Mouse (Mus musculus) retina, adult 2 months (tissue): ENCODE results near the gene Rin2.
"Not testable (repeated sequence)": the region's sequence is repeated elsewhere in the genome, so short reads cannot be mapped to it uniquely, and the experiment has no call there.

Experiments used
- DNase-seq: peaks from one replicate; pipeline ENCODE4 v3.0.0-alpha.2; 2012; ENCODE audit warnings: low read depth, low spot score

Rin2 gene

GRCm38 (mm10) chr2:145890571-145890970 lies 215.6 kb downstream of the Rin2 start:
- DNase-seq, result no peak

- no peak for DNase-seq
These were observed 218.7 kb downstream of the Rin2 start for GRCm38 (mm10) chr2:145893756-145894155.

- no peak for DNase-seq
These were observed 223.1 kb downstream of the Rin2 start for GRCm38 (mm10) chr2:145898106-145898505.

- DNase-seq, result not testable (repeated sequence)
These were observed 225.3 kb downstream of the Rin2 start for GRCm38 (mm10) chr2:145900318-145900717.

- no peak for DNase-seq
These were observed 226.8 kb downstream of the Rin2 start, which contains the start of gene Naa20 for GRCm38 (mm10) chr2:145901861-145902260. Naa20 (plus strand) TSS chr2:145902099.

GRCm38 (mm10) chr2:145903061-145903901 lies 228.3 kb downstream of the Rin2 start:
- DNase-seq, result peak; percentile 78

GRCm38 (mm10) chr2:145903983-145904616 lies 229.1 kb downstream of the Rin2 start:
- DNase-seq, result no peak

GRCm38 (mm10) chr2:145905156-145905555 lies 230.1 kb downstream of the Rin2 start:
- no peak for DNase-seq

- not testable (repeated sequence) for DNase-seq
These were observed 230.9 kb downstream of the Rin2 start for GRCm38 (mm10) chr2:145905884-145906283.

GRCm38 (mm10) chr2:145920941-145921650 lies 246.1 kb downstream of the Rin2 start:
- no peak for DNase-seq

- peak; percentile 88 for DNase-seq
These were observed 259.6 kb downstream of the Rin2 start, which contains the start of the genes Cfap61 and Crnkl1 for GRCm38 (mm10) chr2:145934339-145935231. Cfap61 (plus strand) TSS chr2:145934784. Crnkl1 (minus strand) TSS chr2:145935014.

GRCm38 (mm10) chr2:145936975-145937374 lies 262.0 kb downstream of the Rin2 start:
- DNase-seq, result no peak
